Mouse (Mus musculus) liver, adult 2 months (tissue): ENCODE results near the gene Zfp106.

Experiments used
- CTCF ChIP-seq: fragments of 200-500 bp; IDR thresholded peaks from 2 replicates; pipeline ENCODE4 v1.5.1; 2011; ENCODE audit warnings: low read depth, low read length, control low read depth
- POLR2A ChIP-seq: fragments of 200-500 bp; IDR thresholded peaks from 2 replicates; pipeline ENCODE4 v1.6.1; 2011; ENCODE audit warnings: low read length, control low read depth; ENCODE audit not compliant: insufficient read depth; ENCODE audit errors: extremely low read depth

DNA sequence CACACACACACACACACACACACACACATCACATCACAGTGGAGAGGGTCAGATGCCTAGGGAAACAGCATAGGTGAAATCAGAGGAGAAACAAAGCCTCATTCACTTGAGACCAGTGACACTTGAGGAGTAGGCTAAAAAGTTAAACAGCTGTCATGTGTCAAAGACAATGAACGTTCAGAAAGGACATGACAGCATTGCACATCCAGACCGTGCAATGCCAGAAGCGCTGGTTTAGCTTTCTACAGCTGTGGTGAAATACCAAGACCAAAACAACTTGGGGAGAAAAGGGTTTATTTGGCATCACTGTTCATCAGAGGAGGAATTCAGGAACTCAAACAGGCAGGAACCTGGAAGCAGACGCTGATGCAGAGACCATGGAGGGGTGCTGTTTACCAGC lies 70.4 kb downstream of the Zfp106 start:
- no peak for TF ChIP-seq CTCF
- no peak for TF ChIP-seq POLR2A
